Mouse (Mus musculus) heart, embryonic 16.5 days (tissue): ENCODE data around the gene Esam. TPM values are rescaled to one million over a fixed set of nuclear protein-coding genes. Genes with fewer than 3 reads are reported as not detected.

Experiments
- ATAC-seq: fragments of 200-750 bp; cut with Nextera tagmentation; replicated peaks from 2 replicates; pipeline ENCODE4 v1.8.0; 2017; ENCODE audit warnings: moderate number of reproducible peaks; ENCODE audit not compliant: insufficient read depth, low FRiP score; ENCODE audit errors: extremely low read depth
- H3K27ac ChIP-seq: fragments of 300-500 bp; sonication (generic); 2 replicates; pipeline ENCODE4 v1.5.1; 2014; ENCODE audit warnings: mild to moderate bottlenecking, low read length, control low read depth, moderate library complexity
- H3K27me3 ChIP-seq: fragments of 300-500 bp; sonication (generic); 2 replicates; pipeline ENCODE4 v1.6.1; 2014; ENCODE audit warnings: low read length, mixed read lengths; ENCODE audit not compliant: control insufficient read depth, insufficient read depth
- H3K36me3 ChIP-seq: fragments of 300-500 bp; sonication (generic); 2 replicates; pipeline ENCODE4 v1.6.1; 2014; ENCODE audit not compliant: control insufficient read depth, insufficient read depth
- H3K4me1 ChIP-seq: fragments of 300-500 bp; sonication (generic); 2 replicates; pipeline ENCODE4 v1.6.1; 2014; ENCODE audit warnings: low read length, mixed read lengths; ENCODE audit not compliant: control insufficient read depth, insufficient read depth
- H3K4me2 ChIP-seq: fragments of 300-500 bp; sonication (generic); 2 replicates; pipeline ENCODE4 v1.6.1; 2014; ENCODE audit warnings: low read depth, mild to moderate bottlenecking, control low read depth, low read length
- H3K4me3 ChIP-seq: fragments of 300-500 bp; sonication (generic); 2 replicates; pipeline ENCODE4 v1.5.1; 2014; ENCODE audit warnings: mild to moderate bottlenecking, control low read depth, low read length
- H3K9ac ChIP-seq: fragments of 300-500 bp; sonication (generic); 2 replicates; pipeline ENCODE4 v1.6.1; 2014; ENCODE audit warnings: low read length, control low read depth
- H3K9me3 ChIP-seq: fragments of 300-500 bp; sonication (generic); replicated peaks from 2 replicates; pipeline ENCODE4 v1.6.1; 2016; ENCODE audit warnings: low read length; ENCODE audit not compliant: control insufficient read depth
- WGBS: fragments of 180-500 bp; shearing (Covaris S2); extraction: QIAGEN DNeasy Blood & Tissue Kit; methylation state at CpG from one replicate; pipeline ENCODE4 v1.1.7; 2014; 5-methylcytosine and 5-hydroxymethylcytosine counted together
- polyA plus RNA-seq: library from polyadenylated mRNA; unstranded; fragments of >200 nt; fragmentation: Nextera tagmentation; extraction: Ambion mirVana; gene quantifications from 2 replicates; pipeline ENCODE4 v1.2.1, GENCODE M21; 2015

The Esam gene
- polyA plus RNA-seq, 1 experiment from 2014 or later: 92.1 TPM

GRCm38 (mm10) chr9:37586718-37587117 lies 58.8 kb downstream of the Esam start:
- no peaks in the 10 kb centered on the region for H3K36me3 ChIP-seq
- H3K4me3 ChIP-seq: no peak overlapping the region
- H3K27me3 ChIP-seq: no peaks in the 10 kb centered on the region
- H3K9ac ChIP-seq: no peak overlapping the region
- 77% methylated on average over 4 of the region's 4 CpGs for WGBS
- H3K9me3 ChIP-seq: 0 out of 2 replicates have a peak, but pooled peaks cover 6% of the 10 kb centered on the region
- H3K27ac ChIP-seq: no peak overlapping the region
- no peak overlapping the region for H3K4me2 ChIP-seq
- no peak for ATAC-seq
- no peaks in the 10 kb centered on the region for H3K4me1 ChIP-seq

Other genes starting within 250 kb of the Esam start
- 3.8 and 4.6 TPM in 2 replicates for gene Ccdc15, start 179.6 kb upstream of the Esam start, polyA plus RNA-seq
- 0.08 and 0.10 TPM in 2 replicates for gene Hepacam, start 160.7 kb upstream of the Esam start, polyA plus RNA-seq
- gene Robo4, start 126.2 kb upstream of the Esam start, polyA plus RNA-seq: 9.2 and 11.2 TPM in 2 replicates
- gene Robo3, start 94.8 kb upstream of the Esam start, polyA plus RNA-seq: not detected in 2 replicates
- 11.1 and 11.4 TPM in 2 replicates for gene Msantd2, start 38.8 kb upstream of the Esam start, polyA plus RNA-seq
- 2.1 and 5.3 TPM in 2 replicates for gene Vsig2, start 11.2 kb downstream of the Esam start, polyA plus RNA-seq
- 3.4 and 4.3 TPM in 2 replicates for gene Nrgn, start 24.8 kb downstream of the Esam start, polyA plus RNA-seq
- 9.2 and 10.9 TPM in 2 replicates for gene Siae, start 27.6 kb downstream of the Esam start, polyA plus RNA-seq
- gene Spa17, start 85.6 kb downstream of the Esam start, polyA plus RNA-seq: 7.6 and 7.9 TPM in 2 replicates
- 95.3 and 105 TPM in 2 replicates for gene Tbrg1, start 129.2 kb downstream of the Esam start, polyA plus RNA-seq
- gene Panx3, start 141.2 kb downstream of the Esam start, polyA plus RNA-seq: 0.05 TPM in 1 of 2 replicates, not detected in the other
- not detected in 2 replicates for gene Olfr160, start 188.2 kb downstream of the Esam start, polyA plus RNA-seq
- not detected in 2 replicates for gene Olfr874, start 217.0 kb downstream of the Esam start, polyA plus RNA-seq
- not detected in 2 replicates for gene Olfr875, start 243.8 kb downstream of the Esam start, polyA plus RNA-seq